ENCODE assay signal across 7 mouse cellular contexts in genomic region chr11:62606299-62607169, GRCm38 (mm10). TPM values are rescaled to one million over a fixed set of nuclear protein-coding genes. Genes with fewer than 3 reads are reported as not detected.
DNase-seq lines count a peak whose midpoint lies in the region; ATAC-seq and TF ChIP-seq lines count a peak whose summit lies in the region.

No protein-coding gene starts in this region.

- no peak for TF ChIP-seq POLR2A in testis, adult 2 months (IDR thresholded peaks at IDR 0.05; ENCODE audit: control insufficient read depth, low read depth, low read length)
- no peak for TF ChIP-seq POLR2A in thymus, adult 2 months (IDR thresholded peaks at IDR 0.05; ENCODE audit: control insufficient read depth, extremely low read depth, insufficient read depth, low read length, poor library complexity)
- no peak for TF ChIP-seq POLR2A in cerebellum, adult 2 months (IDR thresholded peaks at IDR 0.05; ENCODE audit: borderline replicate concordance, insufficient read depth, low read length)

- 0 out of 2 replicates have a peak overlapping the region, but pooled peaks have one; percentile 97 for H3K9ac ChIP-seq in forebrain, embryonic 12.5 days
- H3K9ac ChIP-seq in liver, embryonic 16.5 days (ENCODE audit: low read depth, low read length): no peak overlapping the region

- no peaks in the 10 kb centered on the region for H3K27me3 ChIP-seq in testis, adult 2 months (ENCODE audit: control insufficient read depth, insufficient read depth, low read length)
- H3K27me3 ChIP-seq in forebrain, embryonic 12.5 days: no peaks in the 10 kb centered on the region
- no peaks in the 10 kb centered on the region for H3K27me3 ChIP-seq in liver, embryonic 16.5 days (ENCODE audit: control insufficient read depth, insufficient read depth, low read depth, low read length)
- no peaks in the 10 kb centered on the region for H3K27me3 ChIP-seq in thymus, adult 2 months (ENCODE audit: control insufficient read depth, insufficient read depth, low read length)
- no peaks in the 10 kb centered on the region for H3K27me3 ChIP-seq in cerebellum, adult 2 months (ENCODE audit: control insufficient read depth, insufficient read depth, low read length)

- DNase-seq in testis, postnatal 14 days (ENCODE audit: low spot score): no peak
- no peak for DNase-seq in thymus, adult 2 months
- DNase-seq in adrenal gland, postnatal 4 days (ENCODE audit: low spot score in 2 of 2): no peak
- DNase-seq in cerebellum, adult 2 months: no peak

- no peak for ATAC-seq in forebrain, embryonic 12.5 days (ENCODE audit: low FRiP score)
- ATAC-seq in liver, embryonic 16.5 days (ENCODE audit: low read depth): no peak

- 73% methylated on average over 10 of the region's 10 CpGs for WGBS in forebrain, embryonic 12.5 days
- WGBS in liver, embryonic 16.5 days (ENCODE audit: insufficient replicate concordance): 54% methylated on average over 10 of the region's 10 CpGs
- 80% methylated on average over 10 of the region's 10 CpGs for WGBS in thymus, adult 2 months
- WGBS in cerebellum, adult 2 months: 37% methylated on average over 10 of the region's 10 CpGs

- no peak for TF ChIP-seq CTCF in testis, adult 2 months (IDR thresholded peaks at IDR 0.05; ENCODE audit: control insufficient read depth, insufficient read depth, insufficient replicate concordance, low read depth, low read length)
- no peak for TF ChIP-seq CTCF in thymus, adult 2 months (IDR thresholded peaks at IDR 0.05; ENCODE audit: borderline replicate concordance, control insufficient read depth, extremely low read depth, insufficient read depth, low read length, poor library complexity)
- no peak for TF ChIP-seq CTCF in cerebellum, adult 2 months (IDR thresholded peaks at IDR 0.05; ENCODE audit: borderline replicate concordance, insufficient read depth, low read depth, low read length)

- H3K4me2 ChIP-seq in forebrain, embryonic 12.5 days: peak overlapping the region; percentile 3; the same call in 1 of the 2 replicates
- H3K4me2 ChIP-seq in liver, embryonic 16.5 days (ENCODE audit: low read depth, low read length): no peak overlapping the region

- peak overlapping the region; percentile 64 for H3K4me3 ChIP-seq in testis, adult 2 months (ENCODE audit: control insufficient read depth, low read depth, low read length)
- no peak overlapping the region; the same call in 1 of the 2 replicates for H3K4me3 ChIP-seq in forebrain, embryonic 12.5 days (replicated peaks)
- no peak overlapping the region for H3K4me3 ChIP-seq in liver, embryonic 16.5 days (ENCODE audit: low read depth, low read length)
- no peak overlapping the region for H3K4me3 ChIP-seq in thymus, adult 2 months (ENCODE audit: control insufficient read depth, insufficient read depth, low read length)
- no peak overlapping the region for H3K4me3 ChIP-seq in cerebellum, adult 2 months (replicated peaks; ENCODE audit: insufficient read depth, low read depth, low read length)

- H3K4me1 ChIP-seq in testis, adult 2 months (ENCODE audit: control insufficient read depth, insufficient read depth, low read length): peaks cover 2% of the 10 kb centered on the region; the same call in 1 of the 2 replicates
- H3K4me1 ChIP-seq in forebrain, embryonic 12.5 days: peaks cover 43% of the 10 kb centered on the region
- H3K4me1 ChIP-seq in liver, embryonic 16.5 days (ENCODE audit: control insufficient read depth, low read depth, low read length): peaks cover 27% of the 10 kb centered on the region
- 0 out of 2 replicates have a peak, but pooled peaks cover 5% of the 10 kb centered on the region for H3K4me1 ChIP-seq in thymus, adult 2 months (replicated peaks; ENCODE audit: control insufficient read depth, insufficient read depth, low read length)
- peaks cover 14% of the 10 kb centered on the region for H3K4me1 ChIP-seq in cerebellum, adult 2 months (ENCODE audit: control insufficient read depth, insufficient read depth, low read length)

- H3K36me3 ChIP-seq in testis, adult 2 months (ENCODE audit: control insufficient read depth, insufficient read depth, low read length): peaks cover 4% of the 10 kb centered on the region
- peaks cover 62% of the 10 kb centered on the region for H3K36me3 ChIP-seq in forebrain, embryonic 12.5 days (replicated peaks)
- peaks cover 37% of the 10 kb centered on the region for H3K36me3 ChIP-seq in liver, embryonic 16.5 days (ENCODE audit: control insufficient read depth, insufficient read depth)
- H3K36me3 ChIP-seq in thymus, adult 2 months (ENCODE audit: control insufficient read depth, insufficient read depth, low read length): peaks cover 32% of the 10 kb centered on the region

- H3K9me3 ChIP-seq in forebrain, embryonic 12.5 days: no peaks in the 10 kb centered on the region
- no peaks in the 10 kb centered on the region for H3K9me3 ChIP-seq in liver, embryonic 16.5 days (replicated peaks; ENCODE audit: control insufficient read depth, low read length)

- peak overlapping the region; percentile 77 for H3K27ac ChIP-seq in testis, adult 2 months (ENCODE audit: control insufficient read depth, insufficient read depth, low read depth, low read length)
- H3K27ac ChIP-seq in forebrain, embryonic 12.5 days: peak overlapping the region; percentile 61
- H3K27ac ChIP-seq in liver, embryonic 16.5 days (ENCODE audit: low read length): peak overlapping the region; percentile 16; the same call in 1 of the 2 replicates
- no peak overlapping the region for H3K27ac ChIP-seq in thymus, adult 2 months (ENCODE audit: control insufficient read depth, insufficient read depth, low read length)
- H3K27ac ChIP-seq in cerebellum, adult 2 months (ENCODE audit: insufficient read depth, low read length): no peak overlapping the region

RNA-seq across cellular contexts. Expression of gene Trpv2, which starts 32.2 kb away (rescaled TPM):
- polyA plus RNA-seq in testis, adult 2 months (2012; rRNA removed): 0.67 and 0.97 TPM in 2 replicates
- 6.4 and 7.3 TPM in 2 replicates for polyA plus RNA-seq in forebrain, embryonic 12.5 days (2016; fragmentation: Nextera tagmentation; extraction: Ambion mirVana)
- polyA plus RNA-seq in liver, embryonic 16.5 days (2015; fragmentation: Nextera tagmentation; extraction: Ambion mirVana): 5.0 and 5.7 TPM in 2 replicates
- 95.4 and 96.0 TPM in 2 replicates for polyA plus RNA-seq in thymus, adult 2 months (2012; rRNA removed)
- total RNA-seq in adrenal gland, postnatal 4 days (2021): 1 to 10 TPM; 3.4 to 4.2 TPM
- polyA plus RNA-seq in cerebellum, adult 2 months (2012; rRNA removed): 22.0 and 23.7 TPM in 2 replicates

RNA-seq across cellular contexts. Expression of gene Lrrc75a, which starts 41.8 kb away (rescaled TPM):
- 6.8 and 8.0 TPM in 2 replicates for polyA plus RNA-seq in testis, adult 2 months (2012; rRNA removed)
- 12.6 and 15.1 TPM in 2 replicates for polyA plus RNA-seq in forebrain, embryonic 12.5 days (2016; fragmentation: Nextera tagmentation; extraction: Ambion mirVana)
- polyA plus RNA-seq in liver, embryonic 16.5 days (2015; fragmentation: Nextera tagmentation; extraction: Ambion mirVana): 0.72 and 1.0 TPM in 2 replicates
- 6.0 and 6.9 TPM in 2 replicates for polyA plus RNA-seq in thymus, adult 2 months (2012; rRNA removed)
- 10 to 100 TPM; 47.8 to 53.0 TPM for total RNA-seq in adrenal gland, postnatal 4 days (2021)
- polyA plus RNA-seq in cerebellum, adult 2 months (2012; rRNA removed): 5.9 and 6.5 TPM in 2 replicates

RNA-seq across cellular contexts. Expression of gene Mmgt2, which starts 41.9 kb away (rescaled TPM):
- polyA plus RNA-seq in testis, adult 2 months (2012; rRNA removed): 5.2 and 8.6 TPM in 2 replicates
- polyA plus RNA-seq in forebrain, embryonic 12.5 days (2016; fragmentation: Nextera tagmentation; extraction: Ambion mirVana): 36.8 and 38.1 TPM in 2 replicates
- 6.9 and 9.0 TPM in 2 replicates for polyA plus RNA-seq in liver, embryonic 16.5 days (2015; fragmentation: Nextera tagmentation; extraction: Ambion mirVana)
- polyA plus RNA-seq in thymus, adult 2 months (2012; rRNA removed): 43.0 and 47.5 TPM in 2 replicates
- 10 to 100 TPM; 49.0 to 53.5 TPM for total RNA-seq in adrenal gland, postnatal 4 days (2021)
- polyA plus RNA-seq in cerebellum, adult 2 months (2012; rRNA removed): 19.8 and 28.0 TPM in 2 replicates

RNA-seq across cellular contexts. Expression of gene Ubb, which starts 55.6 kb away (rescaled TPM):
- polyA plus RNA-seq in testis, adult 2 months (2012; rRNA removed): 5,144 and 5,757 TPM in 2 replicates
- polyA plus RNA-seq in forebrain, embryonic 12.5 days (2016; fragmentation: Nextera tagmentation; extraction: Ambion mirVana): 3,704 and 3,828 TPM in 2 replicates
- polyA plus RNA-seq in liver, embryonic 16.5 days (2015; fragmentation: Nextera tagmentation; extraction: Ambion mirVana): 1,628 and 1,645 TPM in 2 replicates
- polyA plus RNA-seq in thymus, adult 2 months (2012; rRNA removed): 2,301 and 2,384 TPM in 2 replicates
- 1,000 to 10,000 TPM; 1,464 to 1,492 TPM for total RNA-seq in adrenal gland, postnatal 4 days (2021)
- polyA plus RNA-seq in cerebellum, adult 2 months (2012; rRNA removed): 3,782 and 4,320 TPM in 2 replicates

Comparison
In these comparisons a context has a peak if more than half of its experiments do, and no peak if none do; other contexts are left out.
1. H3K27ac ChIP-seq: peak in testis, adult 2 months (single experiment), forebrain, embryonic 12.5 days (single experiment) and liver, embryonic 16.5 days (single experiment); none in thymus, adult 2 months (single experiment) and cerebellum, adult 2 months (single experiment).